Mouse (Mus musculus): ENCODE results near the gene Ccdc102a.

- TF ChIP-seq EP300 (IDR thresholded peaks at IDR 0.05; ENCODE audit: low read depth) (no peak), CTCF (IDR thresholded peaks at IDR 0.05; ENCODE audit: low read depth) (peak; percentile 98)
Measured at GRCm38 (mm10) chr8:94908847-94909246, 9.1 kb downstream of the Ccdc102a start.
